Mouse (Mus musculus): Measurements from ENCODE around the gene Dlx3.

Gene Dlx3

DNA sequence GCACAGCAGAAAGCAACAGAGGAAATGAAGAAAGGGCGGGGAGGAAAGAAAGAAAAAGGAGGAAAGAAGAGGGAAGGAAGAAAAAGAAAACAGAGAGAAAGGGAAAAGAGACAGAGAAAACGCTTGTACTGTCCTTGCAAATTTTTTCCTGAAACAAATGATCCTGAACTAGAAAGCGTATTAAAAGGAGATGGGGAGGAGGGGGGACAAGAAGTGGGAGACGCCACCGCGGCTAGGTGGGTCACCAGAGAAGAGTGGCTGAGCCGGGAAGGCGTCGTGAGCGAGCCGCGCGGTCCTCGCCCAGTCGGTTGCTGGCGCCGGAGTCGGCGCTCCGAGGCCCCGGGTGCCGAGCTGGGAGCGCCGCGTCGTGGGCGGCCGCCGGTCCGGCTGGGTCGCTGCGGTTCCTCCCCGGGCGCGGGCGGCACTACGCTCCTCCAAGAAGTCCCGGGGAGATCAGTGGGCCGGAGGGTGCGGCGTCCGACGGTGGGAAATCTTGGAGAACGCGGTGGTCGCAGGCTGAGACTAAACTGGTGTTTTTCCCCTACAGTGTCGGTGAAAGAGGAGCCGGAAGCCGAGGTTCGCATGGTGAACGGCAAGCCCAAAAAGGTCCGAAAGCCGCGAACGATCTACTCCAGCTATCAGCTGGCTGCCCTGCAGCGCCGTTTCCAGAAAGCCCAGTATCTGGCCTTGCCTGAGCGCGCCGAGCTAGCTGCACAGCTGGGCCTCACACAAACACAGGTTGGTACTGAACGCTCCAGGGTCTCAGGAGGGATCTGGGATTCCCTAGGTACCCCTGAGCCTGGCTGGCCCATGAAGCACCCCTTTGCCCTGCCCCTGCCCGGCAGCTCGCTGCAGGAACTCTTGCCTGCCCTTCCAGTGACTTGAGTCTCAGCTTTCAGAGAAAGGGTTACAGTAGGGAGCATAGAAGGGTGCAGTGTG lies 1.5 kb downstream of the Dlx3 start:
- no peak for DNase-seq (ENCODE audit: low read depth, low spot score)

DNA sequence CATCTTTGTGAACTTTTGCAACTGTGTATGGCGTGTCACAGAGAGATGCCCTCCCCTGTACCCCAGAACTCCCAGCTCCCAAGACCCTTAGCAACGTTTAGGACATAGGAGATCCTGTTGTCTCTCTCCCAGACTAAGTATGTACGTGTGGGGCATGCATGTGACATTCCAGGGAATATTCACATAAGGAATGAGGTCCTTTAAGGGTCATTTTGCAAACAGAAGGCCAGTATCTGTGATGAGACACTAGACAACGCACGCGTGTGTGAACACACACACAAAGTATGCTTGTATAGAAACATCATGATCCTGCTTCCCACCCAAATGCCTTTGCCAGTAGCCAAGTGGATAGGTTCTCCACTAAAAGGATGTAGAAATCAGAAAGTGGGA lies 2.2 kb downstream of the Dlx3 start:
- DNase-seq (ENCODE audit: low read depth, low spot score): no peak

DNA sequence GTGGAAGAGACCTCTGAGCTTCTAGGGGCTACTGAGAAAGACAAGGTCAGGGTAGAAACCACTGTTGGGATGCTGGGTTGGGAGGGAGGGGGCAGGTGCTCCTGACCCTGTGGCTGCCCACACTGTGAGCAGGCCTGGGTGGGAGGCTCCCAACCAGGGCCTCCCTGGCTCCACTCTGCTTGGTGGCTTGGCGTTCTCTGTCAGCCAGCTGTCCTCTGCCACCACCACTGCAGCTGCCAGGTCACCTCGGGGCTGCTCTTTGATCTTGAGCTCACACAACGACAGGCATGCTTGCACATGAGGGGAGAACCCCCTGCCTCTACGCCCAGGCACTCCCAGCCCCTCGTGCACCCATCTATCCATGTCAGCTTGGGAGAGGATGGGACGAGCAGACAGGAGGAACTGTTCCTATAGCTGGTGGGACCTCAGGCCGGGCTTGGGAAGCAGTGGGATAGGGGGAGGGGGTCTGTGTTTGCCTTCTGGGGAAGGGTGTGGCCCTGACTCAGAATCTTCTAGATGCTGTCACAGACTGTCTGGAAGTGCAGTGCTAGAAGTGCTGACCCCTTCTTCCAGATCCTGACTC lies 5.5 kb downstream of the Dlx3 start:
- DNase-seq (ENCODE audit: low read depth, low spot score): no peak

DNA sequence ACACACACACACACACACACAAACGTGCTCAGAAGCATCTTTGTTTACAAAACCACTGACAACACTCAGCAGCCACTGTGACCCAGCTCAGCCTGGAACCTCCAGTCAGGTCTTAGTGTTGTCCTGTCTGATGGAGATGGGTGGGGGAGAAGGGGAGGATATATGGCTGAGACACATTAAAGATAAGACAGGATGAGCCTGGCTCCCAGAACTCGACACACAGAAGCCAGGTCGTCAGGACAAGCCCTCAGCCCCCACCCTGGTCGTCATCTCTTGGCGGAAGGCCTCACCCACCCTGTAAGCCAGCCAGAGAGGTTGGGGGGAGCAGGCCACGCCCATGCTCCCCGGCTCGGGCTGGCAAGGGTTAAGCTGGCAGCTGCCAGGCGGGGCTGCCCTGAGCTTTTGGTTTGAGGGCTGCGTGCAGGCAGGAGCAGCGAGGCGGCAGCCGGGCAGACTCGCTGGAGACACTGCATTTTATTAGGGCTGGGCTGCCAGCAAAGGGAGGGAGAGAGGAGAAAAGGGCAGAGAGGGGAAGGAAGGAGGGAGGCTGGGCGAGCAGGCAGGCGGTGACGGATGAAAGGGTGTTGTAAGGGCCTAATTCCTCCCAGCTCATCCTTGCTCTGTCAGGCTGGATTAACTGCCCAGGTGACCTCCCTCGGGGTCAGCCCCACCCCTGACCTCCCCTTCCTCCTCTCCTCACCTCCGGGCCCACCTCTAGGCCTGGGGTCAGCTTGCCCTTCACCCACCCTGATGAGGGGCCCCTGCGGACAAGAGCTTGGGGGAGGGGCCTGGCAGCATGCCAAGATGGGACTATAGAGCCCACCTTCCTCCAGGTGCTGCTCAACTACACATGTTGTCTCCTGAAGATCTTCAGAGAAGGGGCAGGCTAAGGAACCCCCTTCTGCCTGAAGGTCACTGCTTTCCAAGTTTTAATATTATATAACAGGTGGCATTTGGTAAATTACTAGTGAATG lies 6.6 kb downstream of the Dlx3 start:
- DNase-seq (ENCODE audit: low read depth, low spot score): peak; percentile 43

DNA sequence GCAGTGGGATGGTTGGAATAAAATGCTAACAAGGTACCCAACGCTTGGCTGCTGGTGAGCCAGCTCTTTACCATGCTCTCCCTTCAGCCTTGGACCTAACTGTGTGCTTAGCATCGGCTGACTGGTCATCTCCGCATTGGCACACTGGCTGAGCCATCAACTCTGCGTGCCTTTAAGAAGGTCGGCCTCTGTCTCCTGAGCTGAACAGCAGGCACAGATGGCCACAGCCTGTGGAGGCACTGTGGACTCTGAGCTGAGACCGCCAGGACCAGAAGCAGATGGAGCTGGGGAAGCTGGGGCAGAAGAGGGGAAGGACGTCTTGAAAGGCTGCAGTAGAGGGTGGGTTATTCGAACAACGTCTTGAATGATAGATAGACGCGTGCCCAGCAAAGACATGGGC lies 8.4 kb downstream of the Dlx3 start:
- DNase-seq (ENCODE audit: low read depth, low spot score): no peak

DNA sequence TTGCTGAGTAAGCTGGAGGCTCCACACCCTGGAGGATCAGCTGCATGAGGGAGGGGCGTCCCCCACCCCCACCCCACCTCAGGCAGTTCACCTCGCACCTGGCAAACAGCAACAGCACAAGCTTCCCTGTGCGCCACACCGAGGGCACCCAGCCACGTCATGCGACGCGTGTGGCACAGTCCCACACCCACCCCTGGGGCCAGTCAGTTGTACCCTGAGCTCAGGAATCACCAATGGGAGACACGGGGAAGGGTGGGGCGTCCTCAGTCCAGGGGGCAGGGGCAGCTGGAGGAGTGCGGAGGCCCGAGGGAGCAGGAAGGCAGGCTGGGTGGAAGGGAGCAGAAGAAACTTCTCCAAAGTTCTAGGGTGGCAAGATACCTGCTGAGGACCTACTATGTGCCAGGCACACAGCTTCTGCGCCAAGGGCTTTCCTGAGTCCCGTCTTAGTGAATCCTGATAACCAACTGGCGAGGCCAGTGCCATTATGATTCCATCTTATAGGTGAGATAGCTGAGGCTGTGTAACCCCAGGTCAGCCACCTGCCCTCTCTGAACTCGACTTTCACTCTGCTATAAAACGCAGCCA lies 10.8 kb downstream of the Dlx3 start:
- no peak for DNase-seq (ENCODE audit: low read depth, low spot score)

DNA sequence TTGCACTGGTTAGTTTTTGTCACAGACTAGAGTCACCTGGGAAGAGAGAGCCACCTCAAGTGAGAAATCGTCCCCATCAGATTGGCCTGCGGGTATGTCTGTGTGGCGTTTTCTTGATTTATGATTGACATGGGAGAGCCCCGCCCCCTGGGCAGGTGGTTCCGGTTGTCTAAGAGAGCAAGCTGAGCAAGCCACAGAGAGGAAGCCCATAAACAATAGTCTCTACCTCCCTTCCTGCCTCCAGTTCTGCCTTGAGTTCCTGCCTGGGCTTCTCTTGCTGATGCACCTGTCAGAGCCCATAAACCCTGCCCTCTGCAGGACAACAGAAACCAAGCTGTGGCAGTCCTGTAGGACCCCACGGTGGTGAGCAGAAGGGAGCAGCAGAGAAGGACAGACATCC lies 13.4 kb downstream of the Dlx3 start:
- DNase-seq (ENCODE audit: low read depth, low spot score): no peak

DNA sequence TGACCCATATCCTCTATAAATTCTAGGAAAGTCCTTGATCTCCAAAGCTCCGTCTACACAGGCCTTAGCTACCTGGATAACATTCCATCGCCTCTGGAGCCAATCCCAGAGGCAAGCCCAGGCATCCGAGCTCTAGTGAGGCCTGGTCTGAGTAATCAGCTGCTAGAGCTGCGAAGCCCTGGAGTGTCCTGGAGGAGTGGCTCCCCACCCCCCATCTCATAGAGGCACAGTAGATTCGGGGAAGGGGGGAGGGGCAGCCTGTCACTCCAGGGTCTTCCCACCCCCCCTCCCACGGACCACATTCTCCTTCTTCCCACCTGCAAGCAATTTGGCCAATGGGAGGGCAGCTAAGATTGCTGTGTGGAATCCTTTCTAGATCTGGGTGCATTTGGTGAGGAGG lies 17.4 kb downstream of the Dlx3 start:
- no peak for DNase-seq (ENCODE audit: low read depth, low spot score)

DNA sequence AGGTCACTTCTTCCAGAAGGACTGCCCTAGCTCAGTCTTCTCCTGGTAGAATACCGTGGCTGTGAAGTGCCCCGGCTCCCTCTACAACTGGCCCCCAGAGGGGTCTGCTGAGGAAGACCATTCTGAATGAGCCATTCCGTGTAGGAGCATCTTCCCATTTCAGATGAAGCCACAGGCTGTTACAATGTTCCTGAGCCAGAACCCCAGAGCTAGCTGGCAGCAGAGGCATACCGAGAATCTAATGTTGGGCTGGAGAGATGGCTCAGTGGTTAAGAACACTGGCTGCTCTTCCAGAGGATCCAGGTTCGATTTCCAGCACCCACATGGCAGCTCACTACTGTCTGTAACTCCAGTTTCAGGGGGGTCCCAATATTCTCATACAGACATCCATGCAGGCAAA lies 20.0 kb downstream of the Dlx3 start:
- DNase-seq (ENCODE audit: low read depth, low spot score): no peak

DNA sequence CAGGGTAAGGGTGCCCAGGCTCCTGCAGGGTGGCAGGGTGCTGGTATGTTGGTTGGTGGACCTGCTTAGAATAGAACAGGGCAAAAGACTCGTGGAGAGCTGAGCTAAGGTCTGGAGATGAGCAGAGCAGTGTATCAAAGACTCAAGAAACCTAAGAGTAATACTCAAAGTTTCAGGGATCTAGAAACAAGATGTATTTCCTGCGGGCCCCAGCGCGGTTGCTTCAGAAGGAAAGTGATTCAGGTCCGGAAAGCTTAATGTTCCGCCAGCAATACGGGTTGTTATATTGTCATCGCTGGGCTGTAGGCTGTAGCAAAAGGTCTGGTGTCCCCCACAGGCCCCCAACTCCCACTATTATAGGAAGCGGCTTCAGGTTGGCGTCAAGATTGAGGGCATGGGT lies 22.3 kb downstream of the Dlx3 start:
- DNase-seq (ENCODE audit: low read depth, low spot score): no peak

DNA sequence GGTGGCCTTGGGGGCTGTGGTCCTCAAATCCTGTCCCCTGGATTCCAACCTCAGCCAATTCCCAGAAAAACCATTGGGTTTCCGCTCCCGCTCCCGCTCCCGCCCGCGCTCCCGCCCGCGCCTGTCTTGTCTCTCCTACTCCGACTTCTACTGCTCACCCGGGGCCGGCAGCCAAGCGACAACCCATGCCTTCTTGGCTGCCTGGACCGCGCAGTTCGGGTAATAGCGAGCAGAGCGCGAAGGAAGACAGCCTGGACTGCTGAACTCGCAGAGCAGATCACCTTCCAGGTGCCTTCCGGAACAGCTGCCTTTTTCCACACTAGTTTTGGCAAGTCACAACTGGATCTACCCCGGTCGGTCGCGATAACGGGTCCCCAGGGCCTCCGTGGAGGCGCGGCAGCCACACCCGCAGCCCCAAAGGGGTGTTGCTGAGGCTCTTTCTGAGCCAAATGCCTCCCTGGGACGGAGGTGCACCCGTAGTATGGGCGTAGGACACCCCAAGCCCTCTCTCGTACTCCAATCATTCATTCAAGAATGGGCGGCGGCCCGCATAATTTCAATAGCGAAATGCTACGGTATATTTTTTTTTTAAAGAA lies 23.2 kb downstream of the Dlx3 start:
- DNase-seq (ENCODE audit: low read depth, low spot score): no peak

DNA sequence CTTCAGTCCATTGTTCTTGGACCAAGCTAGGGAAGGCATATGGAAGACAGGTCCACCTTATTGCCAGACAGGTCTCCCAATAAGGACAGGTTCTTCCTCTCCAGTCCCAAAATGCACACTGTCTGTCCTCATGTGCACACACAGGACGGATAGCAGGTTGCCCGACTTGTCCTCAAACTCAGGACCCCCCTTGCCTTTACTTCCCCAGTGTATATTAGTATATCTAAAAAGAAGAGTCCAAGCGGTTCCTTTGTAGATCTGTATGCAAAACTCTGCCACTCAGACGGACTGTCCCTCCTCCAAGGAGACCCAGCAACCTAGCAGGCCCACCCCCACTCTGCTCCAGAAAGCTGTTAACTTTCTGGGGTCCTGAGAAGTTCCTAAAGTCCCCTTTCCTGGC lies 23.7 kb downstream of the Dlx3 start:
- no peak for DNase-seq (ENCODE audit: low read depth, low spot score)

DNA sequence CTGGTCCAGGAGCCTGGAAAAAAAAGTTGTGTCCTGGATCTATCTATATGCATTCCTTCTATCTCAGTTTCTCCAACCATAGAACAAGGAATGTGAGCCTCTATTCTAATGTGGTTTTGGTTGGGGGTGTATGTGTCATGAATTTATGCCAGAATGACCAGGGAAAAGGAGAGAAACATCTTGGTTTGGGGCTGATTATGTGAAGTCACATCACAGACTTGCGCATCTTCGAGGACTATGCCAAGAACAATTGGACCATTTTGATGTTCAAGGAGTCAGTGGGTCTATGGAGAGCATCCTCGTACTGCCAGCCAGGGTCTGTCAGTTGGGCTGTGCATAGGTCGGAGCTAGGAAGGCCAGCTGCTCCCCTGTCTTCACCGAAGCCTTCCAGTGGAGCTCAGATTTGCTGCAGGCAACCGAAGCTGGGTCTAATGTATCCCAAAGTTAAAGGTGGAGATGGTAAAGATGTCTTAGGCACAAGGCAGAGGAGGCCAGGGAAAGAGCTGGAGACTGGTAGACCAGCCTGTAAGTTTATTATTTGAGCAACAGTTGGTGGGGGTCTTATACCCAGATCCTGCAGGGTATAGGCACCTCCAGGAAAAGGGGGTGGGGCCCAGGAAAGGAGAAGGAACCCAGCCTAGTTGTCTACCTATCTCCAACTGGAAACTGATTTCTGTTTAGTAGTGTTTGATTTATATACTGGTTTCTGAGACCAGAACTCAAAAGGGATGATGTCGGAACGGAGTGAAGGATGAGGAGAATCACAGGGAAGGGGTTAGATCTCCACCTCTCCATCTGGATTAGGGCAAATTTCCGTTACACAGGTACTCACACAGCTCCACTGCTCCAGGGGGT lies 24.4 kb downstream of the Dlx3 start:
- no peak for DNase-seq (ENCODE audit: low read depth, low spot score)

DNA sequence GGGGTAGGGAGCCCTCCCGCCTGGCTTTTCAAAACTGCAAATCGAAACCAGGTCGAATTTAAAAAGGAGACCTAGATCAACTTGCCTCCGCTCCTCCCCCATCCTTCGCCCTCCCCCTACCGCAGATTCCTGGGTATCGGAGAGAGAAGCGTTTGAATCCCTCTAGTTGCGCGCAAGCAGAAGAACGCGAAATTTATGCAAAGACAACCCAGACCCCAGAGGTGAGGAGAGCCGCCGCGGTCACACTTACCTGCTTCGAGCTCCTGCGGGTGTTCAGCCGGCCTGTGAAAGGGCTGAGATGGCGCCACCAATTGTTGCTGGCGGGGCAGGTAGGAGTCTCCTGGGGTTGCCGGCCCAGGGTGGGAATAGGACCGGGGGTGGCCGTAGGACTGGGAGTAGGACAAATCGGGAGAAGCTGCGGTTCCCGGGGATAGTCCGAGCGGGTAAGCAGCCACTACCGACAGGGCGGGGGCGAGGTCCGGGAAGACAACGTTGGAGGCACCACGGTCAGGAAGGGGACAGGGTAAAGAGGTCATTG lies 25.1 kb downstream of the Dlx3 start:
- DNase-seq (ENCODE audit: low read depth, low spot score): no peak

DNA sequence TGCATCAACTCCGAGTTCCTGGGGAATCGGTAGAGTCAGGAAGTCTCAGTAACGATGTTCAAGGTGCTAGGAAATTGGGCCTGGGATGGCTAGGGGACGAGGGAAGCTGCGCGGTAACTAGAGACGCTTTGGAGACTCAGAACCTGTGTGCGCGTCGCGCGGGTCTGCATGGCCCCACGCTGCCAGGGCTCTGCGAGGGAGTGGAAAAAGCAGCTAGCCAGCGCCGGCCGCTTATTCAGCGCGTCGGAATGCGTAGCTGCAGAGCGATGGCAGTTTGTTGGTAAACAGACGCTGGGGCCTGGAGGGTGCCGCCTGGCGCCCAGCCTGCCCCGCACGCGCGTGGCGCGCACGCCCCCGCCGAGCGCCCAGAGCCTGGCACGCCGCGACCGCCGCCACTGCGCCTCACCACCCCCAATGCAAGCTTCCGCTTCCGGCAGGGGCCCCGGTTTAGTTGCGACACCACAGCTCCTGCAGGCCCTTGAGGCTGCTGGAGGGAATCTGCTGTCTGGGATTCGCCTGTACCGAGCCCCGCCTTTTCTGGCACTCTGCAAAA lies 26.0 kb downstream of the Dlx3 start, which contains the start of gene Dlx4:
Dlx4 (minus strand) TSS at position 413 of the 553 bp plus-strand sequence.
- DNase-seq (ENCODE audit: low read depth, low spot score): peak; percentile 58

DNA sequence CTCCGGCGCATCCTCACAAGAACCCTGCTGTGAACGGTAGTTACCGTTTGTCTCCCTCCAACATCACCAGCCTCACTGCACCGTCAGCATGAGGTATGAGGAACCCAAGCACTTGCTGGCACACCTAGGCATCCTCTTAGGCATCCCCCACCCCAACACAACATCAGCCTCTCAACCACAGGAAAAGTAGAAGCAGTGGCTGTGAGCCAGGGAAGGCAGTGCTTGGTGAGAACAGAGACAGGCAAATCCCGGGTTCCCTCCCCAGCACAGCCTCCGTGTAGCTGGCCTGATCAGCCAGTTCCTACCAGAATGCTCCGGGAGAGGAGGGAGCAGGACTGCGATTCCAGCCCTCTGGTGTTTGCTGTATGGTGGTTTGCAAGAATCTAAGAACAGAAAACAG lies 28.8 kb downstream of the Dlx3 start:
- DNase-seq (ENCODE audit: low read depth, low spot score): no peak

DNA sequence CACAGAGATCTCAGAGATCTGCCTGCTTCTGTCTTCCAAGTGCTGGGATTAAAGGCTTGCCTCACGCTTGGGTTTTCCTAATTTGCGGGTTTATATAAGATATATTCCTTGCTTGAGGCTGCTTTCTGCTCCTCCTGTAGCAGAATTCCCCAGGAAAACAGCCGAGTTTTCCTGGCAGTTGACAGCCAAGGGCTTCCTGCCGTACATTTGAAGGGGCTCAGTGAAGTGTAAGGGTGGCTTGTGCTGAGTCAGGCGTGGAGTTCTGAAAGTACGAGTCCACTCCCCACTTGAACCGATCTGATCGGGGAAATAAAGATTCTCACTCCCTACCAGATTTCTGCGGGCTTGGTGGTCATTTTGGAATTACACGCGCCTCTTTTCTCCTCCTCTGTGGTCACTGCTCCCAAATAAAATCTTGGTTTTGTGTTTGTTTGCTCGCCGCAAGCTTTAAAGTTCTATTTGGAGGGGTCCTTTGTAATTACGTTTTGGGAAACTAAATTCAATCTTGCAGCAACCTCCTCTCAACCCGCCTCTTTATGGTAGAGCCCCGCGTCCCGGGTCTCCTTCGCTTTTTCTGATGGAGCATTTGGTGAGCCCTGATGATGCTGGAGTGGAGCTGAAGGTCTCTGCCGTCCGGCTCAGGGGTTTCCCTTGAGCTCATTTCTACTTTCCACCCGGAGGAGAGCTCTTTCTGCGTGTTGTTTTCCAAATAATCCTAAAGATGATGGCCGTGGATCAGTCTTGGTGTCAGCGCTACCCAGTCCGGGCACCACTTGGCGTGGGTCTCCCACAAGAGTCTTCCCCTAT lies 29.7 kb downstream of the Dlx3 start:
- no peak for DNase-seq (ENCODE audit: low read depth, low spot score)

DNA sequence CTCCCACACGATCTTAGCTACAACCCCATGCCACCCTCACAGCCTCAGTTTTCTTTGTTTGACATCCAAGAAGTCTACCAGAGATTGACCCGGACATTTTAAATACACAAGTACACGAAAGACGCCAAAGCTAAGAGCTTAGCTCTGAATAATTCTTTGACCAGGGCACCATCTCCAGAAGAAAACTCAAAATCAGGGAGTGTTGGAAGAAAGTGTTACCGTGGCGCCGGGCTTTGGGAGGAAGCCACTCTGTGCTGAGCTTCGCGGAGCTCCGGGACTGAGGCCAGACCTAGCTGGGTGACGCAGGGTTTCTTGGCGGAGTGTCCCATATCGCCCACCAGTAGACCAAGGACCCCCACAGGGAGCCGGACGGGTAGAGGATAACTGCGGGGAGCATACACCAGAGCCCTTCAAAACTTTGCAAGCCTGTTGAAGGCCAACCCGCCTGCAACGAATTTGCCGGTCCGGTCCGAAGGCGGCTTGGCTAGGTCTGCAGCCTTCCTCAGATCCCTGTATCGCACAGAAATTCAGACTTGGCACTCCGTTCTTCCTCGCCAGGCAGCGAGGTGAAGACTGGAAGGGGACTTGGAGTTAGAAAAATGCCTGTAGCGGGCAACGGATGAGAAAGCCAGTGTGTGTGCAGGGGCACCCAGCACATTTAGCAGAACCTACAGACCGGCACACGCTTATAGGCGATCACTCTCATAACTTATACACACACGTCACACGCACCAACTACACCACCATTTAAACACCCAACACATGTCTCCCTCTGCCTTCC lies 30.5 kb downstream of the Dlx3 start:
- DNase-seq (ENCODE audit: low read depth, low spot score): no peak

All from 3T3-L1 (cell line).